Mouse (Mus musculus) forebrain, embryonic 14.5 days (tissue): ENCODE measurements around the gene Krtap1-4. TPM values are rescaled to one million over a fixed set of nuclear protein-coding genes. Genes with fewer than 3 reads are reported as not detected.

Source experiments
- ATAC-seq: fragments of 200-750 bp; cut with Nextera tagmentation; 2 replicates; pipeline ENCODE4 v1.8.0; 2017; ENCODE audit warnings: mild to moderate bottlenecking, moderate library complexity
- DNase-seq: peaks from one replicate; pipeline ENCODE4 v3.0.0-alpha.2; 2015; ENCODE audit warnings: low spot score
- H3K27ac ChIP-seq: fragments of 300-500 bp; sonication (generic); 2 replicates; pipeline ENCODE4 v1.5.1; 2014; ENCODE audit warnings: low read depth, mild to moderate bottlenecking, control low read depth, low read length, moderate library complexity
- H3K27me3 ChIP-seq: fragments of 300-500 bp; sonication (generic); replicated peaks from 2 replicates; pipeline ENCODE4 v1.6.1; 2014; ENCODE audit warnings: low read length, control low read depth, mixed read lengths; ENCODE audit not compliant: control insufficient read depth, insufficient read depth
- H3K36me3 ChIP-seq: fragments of 300-500 bp; sonication (generic); 2 replicates; pipeline ENCODE4 v1.6.1; 2014; ENCODE audit warnings: low read length, control low read depth; ENCODE audit not compliant: control insufficient read depth, insufficient read depth
- H3K4me1 ChIP-seq: fragments of 300-500 bp; sonication (generic); 2 replicates; pipeline ENCODE4 v1.6.1; 2014; ENCODE audit warnings: antibody characterized with exemption, low read length, control low read depth; ENCODE audit not compliant: control insufficient read depth, insufficient read depth
- H3K4me2 ChIP-seq: fragments of 300-500 bp; sonication (generic); 2 replicates; pipeline ENCODE4 v1.6.1; 2014; ENCODE audit warnings: mild to moderate bottlenecking, control low read depth, low read length
- H3K4me3 ChIP-seq: fragments of 300-500 bp; sonication (generic); 2 replicates; pipeline ENCODE4 v1.5.1; 2014; ENCODE audit warnings: low read depth, low read length, control low read depth
- H3K9ac ChIP-seq: fragments of 300-500 bp; sonication (generic); 2 replicates; pipeline ENCODE4 v1.6.1; 2014; ENCODE audit warnings: mild to moderate bottlenecking, low read length, control low read depth, moderate library complexity
- H3K9me3 ChIP-seq: fragments of 300-500 bp; sonication (generic); replicated peaks from 2 replicates; pipeline ENCODE4 v1.6.1; 2016; ENCODE audit warnings: low read length, control low read depth, mixed read lengths; ENCODE audit not compliant: control insufficient read depth
- WGBS: fragments of 180-500 bp; shearing (Covaris S2); extraction: QIAGEN DNeasy Blood & Tissue Kit; methylation state at CpG from one replicate; pipeline ENCODE4 v1.1.7; 2014; 5-methylcytosine and 5-hydroxymethylcytosine counted together
- polyA plus RNA-seq: library from polyadenylated mRNA; unstranded; fragments of >200 nt; fragmentation: Nextera tagmentation; extraction: Ambion mirVana; gene quantifications from 2 replicates; pipeline ENCODE4 v1.2.1, GENCODE M21; 2014

The Krtap1-4 gene
- polyA plus RNA-seq, 1 experiment from 2014 or later, result not detected

- Histone ChIP-seq H3K27me3 (no peaks in the 10 kb centered on the region), H3K27ac (no peak within 1 kb of the TSS), H3K4me1 (no peaks in the 10 kb centered on the region), H3K4me3 (no peak within 1 kb of the TSS), H3K9ac (no peak within 1 kb of the TSS), H3K4me2 (no peak within 1 kb of the TSS), H3K36me3 (no peaks in the 10 kb centered on the region), H3K9me3 (no peaks in the 10 kb centered on the region)
- DNase-seq (no peak), ATAC-seq (no peak)
- WGBS, result 92% methylated on average over 9 of the region's 9 CpGs
Observed at GRCm38 (mm10) chr11:99559366-99559765, 24.1 kb downstream of the Krtap1-4 start, which contains the start of gene Gm11939. Gene Gm11939, minus strand, starts transcription at chr11:99559466.

- H3K27me3 ChIP-seq, result no peaks in the 10 kb centered on the region
Observed at GRCm38 (mm10) chr11:99557976-99558745, 25.3 kb downstream of the Krtap1-4 start.

GRCm38 (mm10) chr11:99556753-99557152, 26.7 kb downstream of the Krtap1-4 start, which contains the start of gene Krtap3-2:
Gene Krtap3-2, minus strand, starts transcription at chr11:99556853.
- Histone ChIP-seq H3K27ac (no peak within 1 kb of the TSS), H3K4me2 (no peak within 1 kb of the TSS), H3K9ac (no peak within 1 kb of the TSS), H3K36me3 (no peaks in the 10 kb centered on the region), H3K27me3 (no peaks in the 10 kb centered on the region), H3K4me1 (no peaks in the 10 kb centered on the region), H3K9me3 (no peaks in the 10 kb centered on the region), H3K4me3 (no peak within 1 kb of the TSS)
- DNase-seq (no peak), ATAC-seq (no peak)
- 100% methylated on average over 1 of the region's 2 CpGs for WGBS

More at GRCm38 (mm10) chr11:99557976-99558745, 25.3 kb downstream of the Krtap1-4 start:
- H3K9ac ChIP-seq, result no peak overlapping the region
- H3K4me2 ChIP-seq, result no peak overlapping the region
- no peaks in the 10 kb centered on the region for H3K4me1 ChIP-seq
- no peak overlapping the region for H3K4me3 ChIP-seq
- H3K27ac ChIP-seq, result no peak overlapping the region
- DNase-seq (no peak), ATAC-seq (no peak)
- no peaks in the 10 kb centered on the region for H3K36me3 ChIP-seq
- WGBS, result 89% methylated on average over 3 of the region's 3 CpGs
- no peaks in the 10 kb centered on the region for H3K9me3 ChIP-seq

GRCm38 (mm10) chr11:99556195-99556594, 27.3 kb downstream of the Krtap1-4 start:
- Histone ChIP-seq H3K27me3 (no peaks in the 10 kb centered on the region), H3K36me3 (no peaks in the 10 kb centered on the region), H3K27ac (no peak overlapping the region), H3K9ac (no peak overlapping the region), H3K4me2 (no peak overlapping the region), H3K9me3 (no peaks in the 10 kb centered on the region), H3K4me3 (no peak overlapping the region), H3K4me1 (no peaks in the 10 kb centered on the region)
- ATAC-seq (no peak), DNase-seq (no peak)
- WGBS, result 97% methylated on average over 2 of the region's 2 CpGs

GRCm38 (mm10) chr11:99550765-99551164, 32.7 kb downstream of the Krtap1-4 start, which contains the start of gene Krtap3-3:
Gene Krtap3-3, minus strand, starts transcription at chr11:99550865.
- Histone ChIP-seq H3K27me3 (no peaks in the 10 kb centered on the region), H3K9me3 (no peaks in the 10 kb centered on the region), H3K27ac (no peak within 1 kb of the TSS), H3K4me3 (no peak within 1 kb of the TSS), H3K9ac (no peak within 1 kb of the TSS), H3K4me2 (no peak within 1 kb of the TSS), H3K36me3 (no peaks in the 10 kb centered on the region), H3K4me1 (no peaks in the 10 kb centered on the region)
- DNase-seq (peak; percentile 16), ATAC-seq (no peak)
- 34% methylated on average over 3 of the region's 4 CpGs for WGBS

- Histone ChIP-seq H3K36me3 (no peaks in the 10 kb centered on the region), H3K9ac (no peak overlapping the region), H3K4me3 (no peak overlapping the region), H3K4me2 (no peak overlapping the region), H3K27ac (no peak overlapping the region), H3K4me1 (no peaks in the 10 kb centered on the region), H3K9me3 (no peaks in the 10 kb centered on the region), H3K27me3 (no peaks in the 10 kb centered on the region)
- ATAC-seq, result no peak
- DNase-seq, result no peak
Observed at GRCm38 (mm10) chr11:99547892-99548291, 35.6 kb downstream of the Krtap1-4 start.

GRCm38 (mm10) chr11:99539721-99540120, 43.7 kb downstream of the Krtap1-4 start:
- no peak overlapping the region for H3K4me3 ChIP-seq
- 0 out of 2 replicates have a peak, but pooled peaks cover 4% of the 10 kb centered on the region for H3K4me1 ChIP-seq
- H3K9ac ChIP-seq, result no peak overlapping the region
- peak; percentile 39 for DNase-seq
- ATAC-seq, result no peak
- no peaks in the 10 kb centered on the region for H3K36me3 ChIP-seq
- H3K27ac ChIP-seq, result no peak overlapping the region
- H3K4me2 ChIP-seq, result no peak overlapping the region
- no peaks in the 10 kb centered on the region for H3K9me3 ChIP-seq
- WGBS, result 39% methylated on average over 9 of the region's 9 CpGs
- H3K27me3 ChIP-seq, result no peaks in the 10 kb centered on the region

Other genes with a start within 250 kb of the Krtap1-4 start
- gene Krt26, start 245.7 kb downstream of the Krtap1-4 start, polyA plus RNA-seq, result not detected in 2 replicates
- gene Krt27, start 232.6 kb downstream of the Krtap1-4 start, polyA plus RNA-seq, result not detected in 2 replicates
- gene Krt28, start 208.8 kb downstream of the Krtap1-4 start, polyA plus RNA-seq, result 0.17 and 0.34 TPM in 2 replicates
- gene Krt10, start 194.3 kb downstream of the Krtap1-4 start, polyA plus RNA-seq, result 30.9 and 33.3 TPM in 2 replicates
- gene Krt12, start 161.4 kb downstream of the Krtap1-4 start, polyA plus RNA-seq, result 0.23 TPM in 1 of 2 replicates, not detected in the other
- not detected in 2 replicates for gene Krt20, start 145.5 kb downstream of the Krtap1-4 start, polyA plus RNA-seq
- gene Krt23, start 90.5 kb downstream of the Krtap1-4 start, polyA plus RNA-seq, result 0.10 TPM in 1 of 2 replicates, not detected in the other
- not detected in 2 replicates for gene Krt39, start 62.3 kb downstream of the Krtap1-4 start, polyA plus RNA-seq
- not detected in 2 replicates for gene Krt40, start 40.5 kb downstream of the Krtap1-4 start, polyA plus RNA-seq
- not detected in 2 replicates for gene Krtap3-3, start 32.8 kb downstream of the Krtap1-4 start, polyA plus RNA-seq
- gene Krtap3-2, start 26.8 kb downstream of the Krtap1-4 start, polyA plus RNA-seq, result not detected in 2 replicates
- gene Gm11939, start 24.2 kb downstream of the Krtap1-4 start, polyA plus RNA-seq, result not detected in 2 replicates
- gene Krtap3-1, start 17.0 kb downstream of the Krtap1-4 start, polyA plus RNA-seq, result not detected in 2 replicates
- gene Krtap1-5, start 2.6 kb downstream of the Krtap1-4 start, polyA plus RNA-seq, result not detected in 2 replicates
- gene Krtap1-3, start 7.7 kb upstream of the Krtap1-4 start, polyA plus RNA-seq, result not detected in 2 replicates
- gene Krtap9-3, start 14.5 kb upstream of the Krtap1-4 start, polyA plus RNA-seq, result not detected in 2 replicates
- not detected in 2 replicates for gene Gm11938, start 19.7 kb upstream of the Krtap1-4 start, polyA plus RNA-seq
- not detected in 2 replicates for gene Gm11937, start 26.5 kb upstream of the Krtap1-4 start, polyA plus RNA-seq
- not detected in 2 replicates for gene Krtap2-4, start 31.2 kb upstream of the Krtap1-4 start, polyA plus RNA-seq
- gene Gm11562, start 36.8 kb upstream of the Krtap1-4 start, polyA plus RNA-seq, result not detected in 2 replicates
- gene Krtap4-1, start 44.6 kb upstream of the Krtap1-4 start, polyA plus RNA-seq, result not detected in 2 replicates
- gene Krtap4-2, start 51.4 kb upstream of the Krtap1-4 start, polyA plus RNA-seq, result not detected in 2 replicates
- gene Krtap4-7, start 60.4 kb upstream of the Krtap1-4 start, polyA plus RNA-seq, result not detected in 2 replicates
- gene Gm11555, start 66.6 kb upstream of the Krtap1-4 start, polyA plus RNA-seq, result not detected in 2 replicates
- gene Gm11563, start 75.3 kb upstream of the Krtap1-4 start, polyA plus RNA-seq, result not detected in 2 replicates
- not detected in 2 replicates for gene Krtap4-6, start 82.3 kb upstream of the Krtap1-4 start, polyA plus RNA-seq
- gene Gm14190, start 107.1 kb upstream of the Krtap1-4 start, polyA plus RNA-seq, result not detected in 2 replicates
- not detected in 2 replicates for gene Gm14180, start 150.6 kb upstream of the Krtap1-4 start, polyA plus RNA-seq
- gene Gm11595, start 189.3 kb upstream of the Krtap1-4 start, polyA plus RNA-seq, result not detected in 2 replicates
- not detected in 2 replicates for gene Krtap4-8, start 197.1 kb upstream of the Krtap1-4 start, polyA plus RNA-seq
- gene Krtap4-9, start 201.5 kb upstream of the Krtap1-4 start, polyA plus RNA-seq, result not detected in 2 replicates
- not detected in 2 replicates for gene Gm11596, start 209.8 kb upstream of the Krtap1-4 start, polyA plus RNA-seq
- gene Gm11569, start 215.3 kb upstream of the Krtap1-4 start, polyA plus RNA-seq, result not detected in 2 replicates
- gene Gm11554, start 220.8 kb upstream of the Krtap1-4 start, polyA plus RNA-seq, result not detected in 2 replicates
- gene Krtap4-13, start 226.2 kb upstream of the Krtap1-4 start, polyA plus RNA-seq, result not detected in 2 replicates
- gene Gm11564, start 232.0 kb upstream of the Krtap1-4 start, polyA plus RNA-seq, result not detected in 2 replicates